Mouse (Mus musculus): ENCODE measurements around the gene Mpped2.

Gene Mpped2

DNA sequence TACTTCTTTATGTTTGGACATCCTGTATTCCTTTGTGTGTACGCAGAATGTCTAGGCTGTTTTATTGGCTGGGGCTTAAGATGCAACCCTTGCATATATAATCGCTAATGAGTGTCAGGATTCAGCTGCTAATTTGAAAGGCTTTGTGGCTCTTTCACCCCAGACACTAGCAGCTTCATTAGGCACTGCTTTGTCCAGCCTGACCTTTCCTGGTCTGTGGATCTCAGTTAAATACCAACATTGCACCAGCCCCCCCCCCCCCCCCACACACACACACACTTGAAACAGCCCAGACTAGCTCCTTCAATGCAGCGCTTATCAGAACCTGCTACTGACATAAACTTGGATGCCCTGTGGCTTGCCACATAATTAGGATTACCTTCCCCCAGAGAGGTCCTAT is 104.8 kb downstream of the Mpped2 start:
- DNase-seq (ENCODE audit: low read depth, low spot score), result no peak

DNA sequence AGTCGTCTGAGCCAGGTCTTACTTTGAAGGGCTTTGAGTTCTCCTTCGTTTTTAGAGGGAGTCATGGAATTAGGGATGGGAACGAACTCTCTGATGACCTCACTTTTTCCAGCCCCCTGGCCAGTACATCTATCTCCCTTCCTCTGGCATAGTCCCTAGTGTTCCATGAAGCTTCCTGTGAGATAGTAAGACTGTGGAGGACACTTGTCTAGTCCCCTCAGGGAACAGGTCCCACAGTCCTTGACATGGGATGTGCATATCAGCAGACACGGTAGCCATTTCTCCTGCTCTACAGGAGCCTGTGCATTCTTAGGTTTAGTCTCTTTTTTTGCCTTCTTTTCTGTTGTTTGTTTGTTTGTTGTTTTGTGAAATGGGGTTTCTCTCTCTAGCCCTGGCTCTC is 105.8 kb downstream of the Mpped2 start:
- no peak for DNase-seq (ENCODE audit: low read depth, low spot score)

DNA sequence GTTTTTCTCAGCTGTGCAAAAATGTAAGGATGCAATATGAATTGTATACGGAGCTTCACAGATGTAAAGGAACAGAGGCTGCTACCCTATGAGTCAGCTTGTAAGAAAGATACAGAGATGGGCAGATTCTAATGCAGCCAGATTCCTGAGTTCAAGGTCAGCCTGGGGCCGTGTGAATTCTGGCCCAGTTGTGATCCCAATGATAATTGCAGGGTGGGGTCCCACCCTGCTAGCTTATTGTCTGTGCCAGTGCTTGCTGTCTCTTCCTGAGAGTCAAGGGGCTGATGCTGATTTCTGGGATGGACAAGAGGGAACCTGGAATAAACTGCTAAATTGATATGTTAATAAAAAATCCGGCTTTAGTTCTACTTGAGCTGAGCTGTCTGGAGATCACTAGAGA is 122.8 kb downstream of the Mpped2 start:
- DNase-seq (ENCODE audit: low read depth, low spot score), result no peak

DNA sequence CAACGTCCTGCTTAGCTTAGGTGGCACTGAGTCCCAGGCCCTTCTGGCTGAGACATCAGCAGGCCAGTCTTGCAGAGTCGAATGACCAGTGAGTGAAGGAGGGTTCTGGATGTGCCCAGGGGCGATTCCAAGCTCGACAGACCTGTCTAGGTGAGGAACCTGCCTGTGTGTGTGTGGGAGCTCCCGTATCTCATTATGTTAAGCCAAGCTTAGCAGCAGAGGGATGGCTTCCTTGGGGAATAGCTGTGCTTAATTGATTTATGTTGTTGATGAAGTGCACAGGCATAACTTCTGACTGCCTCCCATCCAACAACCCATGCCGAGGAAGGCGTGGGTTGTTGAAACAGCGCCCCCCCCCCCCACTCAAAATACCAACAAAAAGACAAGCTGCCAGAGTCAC is 128.2 kb downstream of the Mpped2 start:
- DNase-seq (ENCODE audit: low read depth, low spot score), result no peak

DNA sequence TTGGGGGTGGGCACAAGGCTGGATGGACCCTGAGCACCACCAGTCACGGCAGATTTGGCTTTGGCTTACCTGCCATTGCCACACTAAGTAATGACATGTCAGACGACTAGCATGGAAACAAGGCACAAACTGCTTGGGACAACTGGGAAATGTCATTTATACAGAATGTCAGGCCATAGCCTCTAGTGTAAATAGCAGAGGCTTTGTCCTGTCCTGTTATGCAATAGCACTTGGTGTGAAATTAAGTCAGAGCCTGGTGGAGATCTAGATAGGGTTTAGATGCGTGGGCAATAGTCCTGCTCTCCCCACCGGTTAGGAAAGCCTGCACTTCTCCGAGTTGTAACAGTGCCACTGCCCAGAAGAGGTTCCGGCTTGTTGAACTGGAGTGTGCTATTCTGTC is 128.8 kb downstream of the Mpped2 start:
- DNase-seq (ENCODE audit: low read depth, low spot score), result no peak

- no peak for DNase-seq (ENCODE audit: low read depth, low spot score)
These were observed 129.5 kb downstream of the Mpped2 start for GRCm38 (mm10) chr2:106822540-106822939.

DNA sequence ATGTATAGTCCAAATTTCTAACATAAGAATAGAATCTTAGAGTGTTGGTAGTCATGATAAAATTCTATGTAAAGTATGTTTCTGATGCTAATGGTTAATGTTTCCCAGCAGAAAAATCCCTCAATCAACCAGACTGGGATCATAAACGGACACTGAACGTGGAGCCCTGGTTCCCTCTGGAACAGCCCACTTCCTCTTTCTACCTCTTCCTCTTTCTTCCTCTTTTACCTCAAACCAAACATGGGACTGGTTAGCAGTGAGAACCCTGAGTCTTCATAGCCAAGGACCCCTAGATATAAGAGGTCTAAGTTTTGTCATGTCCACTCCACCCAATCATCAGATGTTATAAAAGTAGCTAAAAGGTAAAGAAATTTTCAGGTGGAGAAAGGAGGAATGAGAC is 132.4 kb downstream of the Mpped2 start:
- no peak for DNase-seq (ENCODE audit: low read depth, low spot score)

DNA sequence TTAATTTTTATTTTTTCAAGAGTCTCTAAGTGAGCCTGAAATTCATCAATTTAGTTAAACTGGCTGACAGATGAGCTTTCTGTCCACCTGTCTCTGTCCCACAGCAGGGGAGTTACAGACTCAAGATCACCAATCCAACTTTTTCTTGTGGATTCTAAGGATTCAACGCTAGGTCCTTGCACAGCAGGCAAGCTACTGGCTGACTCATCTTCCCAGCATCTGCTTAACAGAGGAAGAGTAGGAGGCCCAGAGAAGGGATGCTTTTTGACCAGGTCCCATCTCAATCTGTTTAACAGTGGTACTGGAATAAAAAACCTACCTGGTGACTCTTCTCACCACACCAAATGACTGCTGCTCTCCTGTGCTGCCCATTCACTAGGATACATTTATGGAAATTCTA is 133.0 kb downstream of the Mpped2 start:
- peak; percentile 66 for DNase-seq (ENCODE audit: low read depth, low spot score)

DNA sequence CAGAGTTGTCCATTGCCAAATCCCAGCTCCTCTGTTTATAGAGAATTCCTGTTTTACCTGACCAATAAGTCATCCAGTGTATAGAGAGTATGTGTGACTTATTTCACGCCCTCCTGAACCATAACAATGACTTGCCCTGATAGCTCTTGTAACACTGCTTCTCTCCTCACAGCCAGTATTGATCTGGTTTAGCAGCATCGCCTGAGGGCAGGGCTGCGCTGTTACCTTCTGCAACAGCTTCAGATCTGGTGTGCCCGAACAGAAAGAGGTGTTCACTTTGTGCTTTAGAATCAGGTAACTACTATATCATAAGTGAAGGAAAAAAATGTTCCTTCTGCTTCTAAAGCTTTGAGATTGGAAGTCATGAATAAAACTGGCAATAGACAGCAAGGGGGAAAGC is 133.7 kb downstream of the Mpped2 start:
- no peak for DNase-seq (ENCODE audit: low read depth, low spot score)

DNA sequence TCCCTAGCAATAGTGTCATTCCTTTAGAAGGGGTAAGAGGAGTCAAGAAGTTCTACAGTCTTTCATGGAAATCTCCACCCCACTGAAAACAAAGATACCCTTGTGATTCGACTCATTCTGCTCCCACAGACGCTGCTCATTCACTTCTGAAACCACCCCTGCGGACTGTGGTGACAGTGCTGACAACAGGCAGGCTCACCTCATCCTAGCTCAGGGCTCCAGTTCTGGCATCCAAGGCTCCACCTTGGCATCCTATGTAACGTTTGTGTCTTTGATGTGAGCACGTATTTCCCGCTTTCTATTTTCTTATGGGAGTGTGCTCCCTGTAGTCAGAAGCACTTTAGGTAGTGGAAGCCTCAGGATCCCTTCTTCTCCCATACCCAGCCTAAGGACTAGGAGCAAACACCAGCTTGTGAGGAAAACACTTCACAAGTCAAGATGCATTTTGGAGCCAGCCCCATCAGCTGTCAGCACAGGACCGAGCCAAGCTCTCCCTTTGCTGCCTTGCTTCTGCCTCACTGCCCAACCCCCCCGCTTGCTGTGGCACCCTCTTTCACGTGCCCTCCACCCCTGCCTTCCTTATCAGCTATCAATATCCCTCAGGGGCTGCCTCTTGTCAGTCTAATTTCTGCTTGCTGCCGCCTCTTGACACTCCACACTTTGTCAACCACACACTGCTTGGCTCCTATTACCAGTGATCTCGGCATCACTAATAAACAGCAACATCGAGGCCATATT is 135.7 kb downstream of the Mpped2 start:
- peak; percentile 53 for DNase-seq (ENCODE audit: low read depth, low spot score)

DNA sequence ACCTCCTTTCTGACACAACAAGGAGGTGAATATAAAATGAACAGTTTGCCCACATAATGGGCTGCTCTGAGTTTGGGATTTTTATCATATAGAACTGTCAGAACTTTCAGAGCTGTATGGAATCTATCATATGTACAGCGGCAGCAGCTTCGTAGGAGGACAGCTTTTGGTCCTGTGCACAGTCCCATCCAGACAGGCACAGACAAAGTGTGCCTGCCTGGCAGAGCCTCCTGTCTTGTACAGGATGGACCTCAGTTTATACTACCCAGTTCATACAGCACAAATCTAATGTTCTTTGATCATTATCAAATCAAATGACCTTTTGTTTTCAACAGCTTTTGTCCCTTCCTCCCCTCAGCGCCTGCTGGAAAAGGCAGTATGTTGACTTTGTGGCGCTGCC is 136.4 kb downstream of the Mpped2 start:
- DNase-seq (ENCODE audit: low read depth, low spot score), result no peak

GRCm38 (mm10) chr2:106832577-106832976 is 139.5 kb downstream of the Mpped2 start:
- no peak for DNase-seq (ENCODE audit: low read depth, low spot score)

- DNase-seq (ENCODE audit: low read depth, low spot score), result no peak
These were observed 140.1 kb downstream of the Mpped2 start for GRCm38 (mm10) chr2:106833212-106833611.

DNA sequence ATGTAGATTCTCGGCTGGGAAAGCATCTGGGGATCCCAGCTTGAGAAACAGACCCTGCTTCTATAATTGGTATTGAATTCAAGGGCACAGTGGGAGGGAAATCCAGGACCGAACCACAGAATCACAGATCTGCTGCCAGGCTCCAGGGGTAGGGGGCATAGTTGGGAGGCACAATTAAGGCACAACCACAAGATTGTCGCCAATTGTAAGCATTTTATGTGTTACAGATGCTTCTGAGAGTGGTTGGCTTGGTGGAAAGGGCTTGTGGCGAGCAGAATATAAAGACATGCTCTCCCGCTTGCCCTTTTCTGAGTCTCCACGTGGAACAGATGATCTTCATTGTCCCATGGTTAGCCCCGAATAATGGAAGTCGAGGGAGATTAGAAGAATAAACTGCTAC is 142.3 kb downstream of the Mpped2 start:
- DNase-seq (ENCODE audit: low read depth, low spot score), result no peak

GRCm38 (mm10) chr2:106837241-106837640 is 144.2 kb downstream of the Mpped2 start:
- no peak for DNase-seq (ENCODE audit: low read depth, low spot score)

- DNase-seq (ENCODE audit: low read depth, low spot score), result no peak
These were observed 151.1 kb downstream of the Mpped2 start for GRCm38 (mm10) chr2:106844147-106844546.

DNA sequence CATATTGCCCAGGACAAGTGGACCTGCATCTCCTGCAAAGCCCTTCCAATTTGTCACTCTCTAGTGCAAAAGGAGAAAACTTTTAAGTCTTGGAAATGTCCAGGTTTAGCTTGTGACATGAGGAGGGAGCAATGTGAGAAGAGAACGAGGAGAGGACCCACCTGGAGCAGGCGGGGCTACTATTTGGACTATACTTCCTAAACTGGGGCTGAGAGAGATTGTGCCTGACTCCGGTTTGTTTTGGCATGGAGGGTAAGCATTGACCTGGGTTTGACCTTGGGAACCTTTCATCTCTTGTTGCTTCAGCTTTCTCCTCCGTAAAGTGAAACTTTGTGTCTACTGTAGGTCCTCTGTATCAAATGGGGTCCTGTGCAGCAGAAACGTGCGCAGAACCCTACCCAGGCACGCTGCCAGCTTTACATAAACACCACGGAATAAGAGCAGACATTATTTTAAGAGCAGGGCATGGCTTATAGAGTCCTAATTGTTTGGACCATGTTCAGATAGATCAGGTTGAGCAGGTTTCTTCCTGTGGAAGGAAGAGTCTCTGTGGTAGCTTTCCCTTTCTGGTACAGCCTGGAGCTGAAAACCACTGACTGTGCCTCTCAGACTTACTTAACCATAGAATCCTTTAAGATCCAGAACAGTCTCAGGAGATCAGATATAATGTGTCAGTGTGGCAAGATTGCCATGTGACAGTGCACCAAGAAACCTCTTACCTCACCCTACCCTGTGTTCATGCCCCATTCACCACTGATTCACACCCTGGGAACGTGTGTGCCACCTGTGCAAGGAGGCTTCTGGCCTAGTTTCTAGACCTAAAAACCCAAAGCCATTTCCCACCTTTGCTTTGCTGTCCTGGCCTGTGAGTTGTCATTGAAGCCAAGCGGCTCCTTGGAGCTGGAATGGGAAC is 152.0 kb downstream of the Mpped2 start:
- no peak for DNase-seq (ENCODE audit: low read depth, low spot score)

DNA sequence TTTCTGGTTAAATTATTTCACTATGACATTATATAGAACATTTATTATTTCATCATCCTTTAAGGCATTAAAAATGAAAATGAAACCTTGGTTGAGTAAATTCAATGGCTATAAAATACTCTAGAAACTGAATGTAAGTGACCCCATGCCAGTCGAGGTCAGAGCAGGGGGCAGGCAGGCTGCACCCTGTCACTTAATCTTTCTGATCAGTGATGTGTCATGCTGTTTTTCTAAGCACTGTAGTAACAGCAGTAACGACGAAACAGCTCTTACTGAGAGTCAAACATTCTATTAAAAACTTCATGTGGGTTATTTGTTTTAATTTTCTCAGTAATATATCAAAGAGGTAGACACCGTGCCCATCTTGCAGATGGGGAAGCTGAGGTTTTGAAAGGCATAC is 153.4 kb downstream of the Mpped2 start:
- no peak for DNase-seq (ENCODE audit: low read depth, low spot score)

GRCm38 (mm10) chr2:106849389-106849788 is 156.3 kb downstream of the Mpped2 start:
- no peak for DNase-seq (ENCODE audit: low read depth, low spot score)

DNA sequence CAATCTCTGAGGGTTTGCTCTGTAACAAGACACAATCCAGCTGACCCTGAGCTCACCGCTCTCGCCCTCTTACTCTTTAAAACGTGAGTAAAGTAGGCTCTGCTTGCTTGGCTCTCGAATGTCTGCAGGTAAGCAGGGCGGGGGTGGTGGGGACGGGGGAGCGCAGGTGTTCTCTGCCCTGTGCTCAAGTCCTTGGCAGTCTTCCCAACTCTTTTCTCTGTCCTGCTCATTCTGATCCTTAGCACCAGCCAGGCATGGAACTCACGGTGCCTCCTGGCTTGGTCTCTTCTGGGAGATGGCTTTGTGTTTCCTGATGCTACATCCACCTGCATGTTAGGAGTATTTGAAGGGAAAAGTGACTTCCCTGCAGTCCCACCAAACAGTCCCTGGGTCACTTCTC is 158.4 kb downstream of the Mpped2 start:
- peak; percentile 53 for DNase-seq (ENCODE audit: low read depth, low spot score)

GRCm38 (mm10) chr2:106854213-106854612 is 161.1 kb downstream of the Mpped2 start:
- DNase-seq (ENCODE audit: low read depth, low spot score), result no peak

DNA sequence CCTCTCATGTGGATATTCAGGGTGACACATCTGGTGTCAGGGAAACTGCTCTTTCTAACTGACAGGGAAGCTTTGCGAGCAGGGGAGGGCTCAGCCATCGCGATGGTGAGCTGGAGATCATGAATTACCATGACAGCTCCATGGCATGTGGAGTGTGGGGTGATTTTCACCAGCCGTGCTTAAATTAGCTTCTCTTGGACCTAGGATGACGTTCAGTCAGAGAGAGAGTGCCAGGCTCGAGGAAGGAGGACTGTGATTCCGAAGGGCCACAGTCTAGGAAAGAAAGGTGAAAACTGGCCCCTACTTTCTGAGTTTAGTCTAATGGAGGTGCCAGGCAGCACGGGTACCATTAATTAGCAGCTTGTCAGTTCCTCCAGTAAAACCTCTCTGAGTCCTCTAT is 161.7 kb downstream of the Mpped2 start:
- peak; percentile 47 for DNase-seq (ENCODE audit: low read depth, low spot score)

DNA sequence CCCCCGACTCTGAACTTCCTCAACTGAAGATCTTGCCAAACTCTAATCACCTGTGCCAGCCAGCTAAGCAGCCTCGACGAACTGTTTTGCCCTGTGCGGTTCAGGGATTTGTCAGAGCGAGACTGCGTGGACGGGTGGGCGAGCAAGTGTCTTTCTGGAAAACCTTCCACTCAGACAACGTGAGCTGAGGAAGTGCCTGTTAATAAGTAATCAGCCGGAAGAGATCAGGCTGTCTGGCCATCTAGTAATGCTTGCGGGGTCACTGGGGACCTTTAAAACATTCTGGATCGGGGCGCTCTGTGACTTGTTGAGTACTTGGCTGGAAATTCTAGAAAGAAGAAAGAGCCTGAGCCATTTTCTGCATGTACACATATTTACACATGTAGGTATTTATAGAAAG is 162.1 kb downstream of the Mpped2 start:
- DNase-seq (ENCODE audit: low read depth, low spot score), result no peak
